Mouse (Mus musculus) cerebellum, postnatal 10 days (tissue): ENCODE results near the gene Evi5.

Experiments used
- DNase-seq, 2 experiments: peaks; one replicate each; pipeline ENCODE4 v3.0.0; 2021; ENCODE audit warnings: mixed read lengths in 2 of 2

The Evi5 gene

GRCm38 (mm10) chr5:107705756-107706155 is 169.2 kb downstream of the Evi5 start:
- no peak for DNase-seq

GRCm38 (mm10) chr5:107703207-107703763 is 171.6 kb downstream of the Evi5 start:
- no peak for DNase-seq

GRCm38 (mm10) chr5:107701658-107702057 is 173.2 kb downstream of the Evi5 start:
- DNase-seq: no peak

- no peak for DNase-seq
Measured at GRCm38 (mm10) chr5:107700873-107701272, 174.0 kb downstream of the Evi5 start.

- no peak for DNase-seq
Measured at GRCm38 (mm10) chr5:107698888-107699287, 176.0 kb downstream of the Evi5 start.

- DNase-seq: no peak
Measured at GRCm38 (mm10) chr5:107695019-107695418, 179.9 kb downstream of the Evi5 start.
